Mouse (Mus musculus): ENCODE data around the gene Eif5b. TPM values are rescaled to one million over a fixed set of nuclear protein-coding genes. Genes with fewer than 3 reads are reported as not detected.

The Eif5b gene
- total and polyA plus RNA-seq, 2 experiments from 2014 or later = 18.2 to 20.7 TPM

GRCm38 (mm10) chr1:37985764-37986323 is 12.0 kb upstream of the Eif5b start:
- H3K9ac ChIP-seq (replicated peaks; ENCODE audit: low read length) = no peak overlapping the region
- peak; percentile 85 for TF ChIP-seq CTCF (IDR thresholded peaks at IDR 0.05; ENCODE audit: low read depth)
- peak; percentile 74 for DNase-seq (ENCODE audit: low spot score)
- no peak overlapping the region for H3K27ac ChIP-seq
- ATAC-seq = 0 out of 2 replicates have a peak, but pooled peaks have one; percentile 32
- no peaks in the 10 kb centered on the region for H3K9me3 ChIP-seq (ENCODE audit: low read length)
- H3K4me3 ChIP-seq (ENCODE audit: low read length) = no peak overlapping the region
- peaks cover 41% of the 10 kb centered on the region for H3K36me3 ChIP-seq (ENCODE audit: insufficient read depth, low read length)
- H3K4me1 ChIP-seq (ENCODE audit: insufficient read depth, low read length) = no peaks in the 10 kb centered on the region
- no peak overlapping the region for H3K4me2 ChIP-seq (ENCODE audit: low read depth, low read length)
- 85% methylated on average over 9 of the region's 9 CpGs for WGBS
- no peaks in the 10 kb centered on the region for H3K27me3 ChIP-seq (ENCODE audit: insufficient read depth, low read length)

DNA sequence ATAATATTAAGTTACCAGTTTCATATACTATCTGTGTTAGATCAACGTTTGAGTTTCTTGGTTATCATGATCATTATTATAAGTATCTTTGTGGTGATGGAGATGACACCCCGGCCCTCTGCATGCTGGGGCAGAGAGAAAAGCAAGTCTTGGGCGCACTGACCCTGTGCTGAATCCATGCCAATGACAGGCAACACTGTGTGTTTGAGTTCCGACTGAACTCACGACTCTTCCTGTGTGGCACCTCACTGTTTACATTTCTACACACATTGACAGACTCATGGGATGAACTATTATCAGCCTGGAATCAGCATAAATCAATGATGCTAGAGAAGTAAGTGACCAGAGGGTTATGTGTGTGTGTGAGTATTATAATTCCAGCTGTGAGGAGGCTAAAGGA is 10.0 kb upstream of the Eif5b start:
- no peaks in the 10 kb centered on the region for H3K9me3 ChIP-seq (ENCODE audit: low read length)
- TF ChIP-seq CTCF (IDR thresholded peaks at IDR 0.05; ENCODE audit: low read depth) = no peak

GRCm38 (mm10) chr1:37996226-37996625 is 1.6 kb upstream of the Eif5b start:
- ATAC-seq (no peak), DNase-seq (ENCODE audit: low spot score) (no peak)
- TF ChIP-seq CTCF (IDR thresholded peaks at IDR 0.05; ENCODE audit: low read depth) = no peak
- 41% methylated on average over 3 of the region's 3 CpGs for WGBS
- H3K4me3 ChIP-seq (ENCODE audit: low read length) = peak overlapping the region; percentile 95
- H3K9me3 ChIP-seq (ENCODE audit: low read length) = no peaks in the 10 kb centered on the region
- peaks cover 35% of the 10 kb centered on the region for H3K36me3 ChIP-seq (ENCODE audit: insufficient read depth, low read length)
- H3K27me3 ChIP-seq (ENCODE audit: insufficient read depth, low read length) = no peaks in the 10 kb centered on the region
- H3K4me2 ChIP-seq (ENCODE audit: low read depth, low read length) = peak overlapping the region; percentile 87
- peak overlapping the region; percentile 90 for H3K9ac ChIP-seq (replicated peaks; ENCODE audit: low read length)
- peaks cover 12% of the 10 kb centered on the region for H3K4me1 ChIP-seq (ENCODE audit: insufficient read depth, low read length)
- peak overlapping the region; percentile 96; the same call in 1 of the 2 replicates for H3K27ac ChIP-seq

More for the DNA sequence above, 10.0 kb upstream of the Eif5b start:
- no peak for DNase-seq (ENCODE audit: low spot score)
- WGBS = 92% methylated on average over 5 of the region's 5 CpGs
- no peaks in the 10 kb centered on the region for H3K27me3 ChIP-seq (ENCODE audit: insufficient read depth, low read length)
- peaks cover 59% of the 10 kb centered on the region for H3K36me3 ChIP-seq (ENCODE audit: insufficient read depth, low read length)
- H3K27ac ChIP-seq = no peak overlapping the region
- H3K4me1 ChIP-seq (ENCODE audit: insufficient read depth, low read length) = no peaks in the 10 kb centered on the region
- no peak overlapping the region for H3K9ac ChIP-seq (replicated peaks; ENCODE audit: low read length)
- H3K4me2 ChIP-seq (ENCODE audit: low read depth, low read length) = no peak overlapping the region
- no peak overlapping the region for H3K4me3 ChIP-seq (ENCODE audit: low read length)
- no peak for ATAC-seq

DNA sequence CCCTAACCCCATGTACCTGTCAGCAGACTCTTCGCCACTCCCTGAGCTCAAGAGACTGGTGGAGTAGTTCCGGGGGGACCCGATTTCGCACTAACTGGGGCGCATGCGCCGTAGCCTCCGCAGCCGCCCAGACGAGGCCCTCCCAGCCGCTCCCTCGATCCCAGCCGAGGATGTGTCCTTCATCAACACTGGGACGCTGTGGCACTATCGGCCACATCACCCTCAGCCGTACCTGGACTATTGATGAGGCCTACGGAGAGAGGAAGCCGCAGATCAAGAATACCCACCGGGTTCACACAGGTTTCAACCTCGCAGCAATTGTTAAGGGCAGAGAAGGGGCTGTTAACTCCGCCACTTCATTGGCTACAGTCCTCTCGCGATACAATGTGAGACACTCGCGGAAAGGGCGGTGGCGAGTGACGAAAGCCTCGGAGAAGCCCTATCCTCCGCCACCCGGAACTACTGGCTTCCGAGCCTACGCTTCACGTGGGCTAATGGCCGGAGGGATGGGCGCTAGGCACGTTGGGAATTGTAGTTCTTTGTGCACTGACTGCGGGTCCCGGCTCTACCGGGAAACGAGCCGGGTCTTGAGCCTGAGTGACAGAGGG is 829 bp upstream of the Eif5b start:
- Histone ChIP-seq H3K36me3 (ENCODE audit: insufficient read depth, low read length) (peaks cover 29% of the 10 kb centered on the region), H3K27ac (peak overlapping the region; percentile 96), H3K27me3 (ENCODE audit: insufficient read depth, low read length) (no peaks in the 10 kb centered on the region), H3K9ac (replicated peaks; ENCODE audit: low read length) (peak overlapping the region; percentile 90), H3K9me3 (ENCODE audit: low read length) (no peaks in the 10 kb centered on the region), H3K4me3 (ENCODE audit: low read length) (peak overlapping the region; percentile 95), H3K4me2 (ENCODE audit: low read depth, low read length) (peak overlapping the region; percentile 87), H3K4me1 (ENCODE audit: insufficient read depth, low read length) (peaks cover 12% of the 10 kb centered on the region)
- TF ChIP-seq CTCF (IDR thresholded peaks at IDR 0.05; ENCODE audit: low read depth) = no peak
- peak; percentile 97 for ATAC-seq
- peak; percentile 100 for DNase-seq (ENCODE audit: low spot score)
- WGBS = under 1% methylated on average over 42 of the region's 42 CpGs

DNA sequence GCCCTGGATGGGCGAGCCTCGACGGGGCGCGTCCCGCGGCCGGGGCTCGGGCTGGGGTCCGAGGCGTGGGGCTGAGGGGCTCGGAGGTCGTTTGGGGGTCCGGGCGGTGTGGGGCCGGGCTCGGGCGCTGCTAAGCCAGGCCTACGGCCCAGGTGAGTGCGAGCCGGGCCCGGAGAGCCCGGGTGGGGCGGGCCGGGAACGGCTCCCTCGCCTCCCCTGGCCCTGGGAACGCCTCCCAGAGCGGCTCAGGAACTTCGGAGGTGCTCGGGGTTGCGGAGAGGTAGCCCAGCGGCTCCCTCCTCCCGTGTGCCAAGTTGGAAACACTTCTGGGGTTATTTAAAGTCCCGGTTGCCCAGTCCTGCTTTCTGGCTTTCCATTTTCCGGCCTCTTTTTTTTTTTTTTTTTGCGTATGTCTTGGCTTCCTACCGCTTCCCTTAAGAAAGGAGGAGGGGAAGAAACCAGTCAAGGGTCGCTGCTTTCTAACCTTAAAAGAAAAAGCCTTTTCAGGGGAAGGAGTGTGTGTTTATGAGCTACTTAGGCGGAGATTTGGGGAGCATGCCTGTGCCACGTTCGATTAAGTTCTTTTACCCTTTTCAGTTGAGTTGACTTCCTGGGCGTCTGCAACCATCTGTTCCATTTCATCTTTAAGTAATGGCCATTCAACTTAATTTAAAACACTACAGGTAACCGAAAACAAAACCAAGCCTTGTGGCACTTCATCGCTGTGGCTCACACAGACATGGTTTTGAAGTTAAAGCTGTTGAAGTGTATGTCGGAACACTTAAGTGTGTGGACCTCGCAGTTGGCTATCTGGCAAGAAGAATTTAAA is 775 bp downstream of the Eif5b start:
- WGBS = 5% methylated on average over 36 of the region's 47 CpGs
- DNase-seq (ENCODE audit: low spot score) = no peak

GRCm38 (mm10) chr1:37999552-37999951 is 1.7 kb downstream of the Eif5b start:
- no peak for ATAC-seq
- H3K9me3 ChIP-seq (ENCODE audit: low read length) = no peaks in the 10 kb centered on the region

More for the DNA sequence above, 775 bp downstream of the Eif5b start:
- peak overlapping the region; percentile 90 for H3K9ac ChIP-seq (replicated peaks; ENCODE audit: low read length)
- peak overlapping the region; percentile 87 for H3K4me2 ChIP-seq (ENCODE audit: low read depth, low read length)
- peak overlapping the region; percentile 95 for H3K4me3 ChIP-seq (ENCODE audit: low read length)
- TF ChIP-seq CTCF (IDR thresholded peaks at IDR 0.05; ENCODE audit: low read depth) = no peak
- H3K27ac ChIP-seq = peak overlapping the region; percentile 89
- H3K4me1 ChIP-seq (ENCODE audit: insufficient read depth, low read length) = peaks cover 12% of the 10 kb centered on the region
- peak; percentile 8; the same call in 1 of the 2 replicates for ATAC-seq
- no peaks in the 10 kb centered on the region for H3K27me3 ChIP-seq (ENCODE audit: insufficient read depth, low read length)
- no peaks in the 10 kb centered on the region for H3K9me3 ChIP-seq (ENCODE audit: low read length)
- peaks cover 16% of the 10 kb centered on the region for H3K36me3 ChIP-seq (ENCODE audit: insufficient read depth, low read length)

More at GRCm38 (mm10) chr1:37999552-37999951, 1.7 kb downstream of the Eif5b start:
- Histone ChIP-seq H3K36me3 (ENCODE audit: insufficient read depth, low read length) (peaks cover 6% of the 10 kb centered on the region), H3K27me3 (ENCODE audit: insufficient read depth, low read length) (no peaks in the 10 kb centered on the region), H3K4me1 (ENCODE audit: insufficient read depth, low read length) (peaks cover 12% of the 10 kb centered on the region), H3K4me2 (ENCODE audit: low read depth, low read length) (peak overlapping the region; percentile 87; the same call in 1 of the 2 replicates), H3K4me3 (ENCODE audit: low read length) (no peak overlapping the region), H3K27ac (no peak overlapping the region), H3K9ac (replicated peaks; ENCODE audit: low read length) (peak overlapping the region; percentile 90; the same call in 1 of the 2 replicates)
- 85% methylated on average over 3 of the region's 3 CpGs for WGBS
- TF ChIP-seq CTCF (IDR thresholded peaks at IDR 0.05; ENCODE audit: low read depth) = no peak
- no peak for DNase-seq (ENCODE audit: low spot score)
